Mouse (Mus musculus) ES-CJ7 (cell line): ENCODE measurements around the gene Esrrg.

ENCODE experiments used
- DNase-seq: peaks from one replicate; pipeline ENCODE4 v3.0.0; 2011; ENCODE audit warnings: low read depth, low spot score

The Esrrg gene

GRCm38 (mm10) chr1:187907407-187907806 is 298.8 kb downstream of the Esrrg start:
- no peak for DNase-seq

GRCm38 (mm10) chr1:187907871-187908270 is 299.3 kb downstream of the Esrrg start:
- DNase-seq: peak; percentile 24

GRCm38 (mm10) chr1:187910718-187911117 is 302.1 kb downstream of the Esrrg start:
- no peak for DNase-seq

GRCm38 (mm10) chr1:187911201-187911600 is 302.6 kb downstream of the Esrrg start:
- DNase-seq: no peak

- DNase-seq: no peak
Measured at GRCm38 (mm10) chr1:187918303-187918702, 309.7 kb downstream of the Esrrg start.

- no peak for DNase-seq
Measured at GRCm38 (mm10) chr1:187918939-187919338, 310.3 kb downstream of the Esrrg start.

GRCm38 (mm10) chr1:187920156-187920777 is 311.7 kb downstream of the Esrrg start:
- DNase-seq: no peak

- DNase-seq: no peak
Measured at GRCm38 (mm10) chr1:187931146-187931545, 322.6 kb downstream of the Esrrg start.

- DNase-seq: no peak
Measured at GRCm38 (mm10) chr1:187938652-187939051, 330.1 kb downstream of the Esrrg start.

- no peak for DNase-seq
Measured at GRCm38 (mm10) chr1:187939078-187939477, 330.5 kb downstream of the Esrrg start.

- DNase-seq: no peak
Measured at GRCm38 (mm10) chr1:187951506-187951905, 342.9 kb downstream of the Esrrg start.

GRCm38 (mm10) chr1:187956702-187957101 is 348.1 kb downstream of the Esrrg start:
- DNase-seq: no peak

GRCm38 (mm10) chr1:187959192-187959591 is 350.6 kb downstream of the Esrrg start:
- no peak for DNase-seq

GRCm38 (mm10) chr1:187961452-187961851 is 352.9 kb downstream of the Esrrg start:
- no peak for DNase-seq

- no peak for DNase-seq
Measured at GRCm38 (mm10) chr1:187964829-187965760, 356.5 kb downstream of the Esrrg start.

GRCm38 (mm10) chr1:187965921-187966320 is 357.3 kb downstream of the Esrrg start:
- no peak for DNase-seq

- no peak for DNase-seq
Measured at GRCm38 (mm10) chr1:187968379-187968778, 359.8 kb downstream of the Esrrg start.

- DNase-seq: no peak
Measured at GRCm38 (mm10) chr1:187969491-187969890, 360.9 kb downstream of the Esrrg start.

- peak; percentile 61 for DNase-seq
Measured at GRCm38 (mm10) chr1:187974396-187974795, 365.8 kb downstream of the Esrrg start.

GRCm38 (mm10) chr1:187975465-187976352 is 367.1 kb downstream of the Esrrg start:
- peak; percentile 17 for DNase-seq

- no peak for DNase-seq
Measured at GRCm38 (mm10) chr1:187976353-187976730, 367.8 kb downstream of the Esrrg start.

GRCm38 (mm10) chr1:187981028-187981427 is 372.4 kb downstream of the Esrrg start:
- DNase-seq: no peak
